Mouse (Mus musculus) limb, embryonic 14.5 days (tissue): ENCODE results near the gene Dip2c. TPM values are rescaled to one million over a fixed set of nuclear protein-coding genes. Genes with fewer than 3 reads are reported as not detected.

ENCODE experiments used
- ATAC-seq: fragments of 200-750 bp; cut with Nextera tagmentation; 2 replicates; pipeline ENCODE4 v1.8.0; 2017; ENCODE audit warnings: low read depth, moderate number of reproducible peaks, moderate TSS enrichment; ENCODE audit not compliant: low FRiP score
- DNase-seq: peaks from one replicate; pipeline ENCODE4 v3.0.0-alpha.2; 2015; ENCODE audit warnings: low spot score
- H3K27ac ChIP-seq: fragments of 300-500 bp; sonication (generic); replicated peaks from 2 replicates; pipeline ENCODE4 v1.5.1; 2014; ENCODE audit warnings: low read depth, mild to moderate bottlenecking, low read length, moderate library complexity, mixed read lengths
- H3K27me3 ChIP-seq: fragments of 300-500 bp; sonication (generic); 2 replicates; pipeline ENCODE4 v1.6.1; 2014; ENCODE audit warnings: low read length, mixed read lengths; ENCODE audit not compliant: control insufficient read depth, insufficient read depth
- H3K36me3 ChIP-seq: fragments of 300-500 bp; sonication (generic); 2 replicates; pipeline ENCODE4 v1.6.1; 2014; ENCODE audit warnings: mild to moderate bottlenecking, low read length, moderate library complexity, mixed read lengths; ENCODE audit not compliant: control insufficient read depth, insufficient read depth
- H3K4me1 ChIP-seq: fragments of 300-500 bp; sonication (generic); 2 replicates; pipeline ENCODE4 v1.6.1; 2014; ENCODE audit warnings: antibody characterized with exemption, low read length, mixed read lengths; ENCODE audit not compliant: control insufficient read depth, insufficient read depth
- H3K4me2 ChIP-seq: fragments of 300-500 bp; sonication (generic); replicated peaks from 2 replicates; pipeline ENCODE4 v1.6.1; 2014; ENCODE audit warnings: low read depth, mild to moderate bottlenecking, low read length, moderate library complexity; ENCODE audit not compliant: severe bottlenecking
- H3K4me3 ChIP-seq: fragments of 300-500 bp; sonication (generic); replicated peaks from 2 replicates; pipeline ENCODE4 v1.5.1; 2014; ENCODE audit warnings: low read length
- H3K9ac ChIP-seq: fragments of 300-500 bp; sonication (generic); 2 replicates; pipeline ENCODE4 v1.6.1; 2014; ENCODE audit warnings: mild to moderate bottlenecking, low read depth, low read length, moderate library complexity; ENCODE audit not compliant: severe bottlenecking
- H3K9me3 ChIP-seq: fragments of 300-500 bp; sonication (generic); 2 replicates; pipeline ENCODE4 v1.6.1; 2016; ENCODE audit warnings: low read length; ENCODE audit not compliant: control insufficient read depth
- POLR2A ChIP-seq: fragments of 200-500 bp; IDR thresholded peaks from 2 replicates; pipeline ENCODE4 v1.8.0; 2012; ENCODE audit warnings: inconsistent platforms, mild to moderate bottlenecking, moderate library complexity, borderline replicate concordance; ENCODE audit not compliant: insufficient read depth, insufficient read length; ENCODE audit errors: extremely low read depth
- WGBS: fragments of 180-500 bp; shearing (Covaris S2); extraction: QIAGEN DNeasy Blood & Tissue Kit; methylation state at CpG from one replicate; pipeline ENCODE4 v1.1.7; 2014; 5-methylcytosine and 5-hydroxymethylcytosine counted together
- polyA plus RNA-seq, 2 experiments: library from polyadenylated mRNA; depleted of rRNA in 1 of 2; stranded (reverse) in 1 of 2; unstranded in 1 of 2; fragments of >200 nt; fragmentation: Nextera tagmentation in 1 of 2; extraction: Ambion mirVana in 1 of 2; gene quantifications; 2 replicates each; pipeline versions ENCODE4 v1.2.1 to v1.2.3; 2012 to 2014

Gene Dip2c
- polyA plus RNA-seq, 2 experiments: 11.1 to 11.5 TPM

GRCm38 (mm10) chr13:9419213-9419612 lies 142.9 kb downstream of the Dip2c start:
- no peak overlapping the region for H3K4me2 ChIP-seq
- H3K27ac ChIP-seq: no peak overlapping the region
- no peak for TF ChIP-seq POLR2A
- H3K36me3 ChIP-seq: no peaks in the 10 kb centered on the region
- no peak for ATAC-seq
- H3K9me3 ChIP-seq: no peaks in the 10 kb centered on the region
- H3K9ac ChIP-seq: no peak overlapping the region
- H3K4me3 ChIP-seq: no peak overlapping the region
- no peaks in the 10 kb centered on the region for H3K27me3 ChIP-seq
- no peak for DNase-seq
- H3K4me1 ChIP-seq: no peaks in the 10 kb centered on the region

GRCm38 (mm10) chr13:9421949-9422348 lies 145.6 kb downstream of the Dip2c start:
- no peak overlapping the region for H3K9ac ChIP-seq
- no peak overlapping the region for H3K4me3 ChIP-seq
- H3K4me1 ChIP-seq: no peaks in the 10 kb centered on the region
- DNase-seq (no peak), ATAC-seq (no peak)
- no peaks in the 10 kb centered on the region for H3K27me3 ChIP-seq
- no peak overlapping the region for H3K27ac ChIP-seq
- no peak for TF ChIP-seq POLR2A
- no peaks in the 10 kb centered on the region for H3K36me3 ChIP-seq
- WGBS: 86% methylated on average over 4 of the region's 4 CpGs
- no peak overlapping the region for H3K4me2 ChIP-seq
- H3K9me3 ChIP-seq: no peaks in the 10 kb centered on the region

GRCm38 (mm10) chr13:9422876-9423275 lies 146.5 kb downstream of the Dip2c start:
- Histone ChIP-seq H3K9me3 (no peaks in the 10 kb centered on the region), H3K9ac (no peak overlapping the region), H3K27me3 (no peaks in the 10 kb centered on the region), H3K4me2 (no peak overlapping the region), H3K36me3 (no peaks in the 10 kb centered on the region), H3K27ac (no peak overlapping the region), H3K4me1 (no peaks in the 10 kb centered on the region), H3K4me3 (no peak overlapping the region)
- 74% methylated on average over 1 of the region's 1 CpGs for WGBS
- DNase-seq (no peak), ATAC-seq (no peak)
- TF ChIP-seq POLR2A: no peak

- no peaks in the 10 kb centered on the region for H3K4me1 ChIP-seq
- DNase-seq: no peak
These were observed 148.1 kb downstream of the Dip2c start for GRCm38 (mm10) chr13:9424434-9424833.

GRCm38 (mm10) chr13:9426267-9426666 lies 149.9 kb downstream of the Dip2c start:
- no peak for TF ChIP-seq POLR2A
- Histone ChIP-seq H3K9ac (no peak overlapping the region), H3K4me2 (no peak overlapping the region), H3K9me3 (no peaks in the 10 kb centered on the region), H3K27ac (no peak overlapping the region), H3K27me3 (no peaks in the 10 kb centered on the region), H3K4me1 (no peaks in the 10 kb centered on the region), H3K4me3 (no peak overlapping the region), H3K36me3 (no peaks in the 10 kb centered on the region)
- no peak for ATAC-seq
- no peak for DNase-seq

More at GRCm38 (mm10) chr13:9424434-9424833, 148.1 kb downstream of the Dip2c start:
- H3K36me3 ChIP-seq: no peaks in the 10 kb centered on the region
- H3K9ac ChIP-seq: no peak overlapping the region
- H3K27ac ChIP-seq: no peak overlapping the region
- no peak for ATAC-seq
- no peak overlapping the region for H3K4me3 ChIP-seq
- no peak for TF ChIP-seq POLR2A
- no peaks in the 10 kb centered on the region for H3K27me3 ChIP-seq
- no peaks in the 10 kb centered on the region for H3K9me3 ChIP-seq
- no peak overlapping the region for H3K4me2 ChIP-seq

- TF ChIP-seq POLR2A: no peak
- H3K27me3 ChIP-seq: no peaks in the 10 kb centered on the region
- H3K4me3 ChIP-seq: no peak overlapping the region
- DNase-seq (no peak), ATAC-seq (no peak)
- no peaks in the 10 kb centered on the region for H3K9me3 ChIP-seq
- no peak overlapping the region for H3K27ac ChIP-seq
- WGBS: 68% methylated on average over 4 of the region's 4 CpGs
- H3K4me1 ChIP-seq: no peaks in the 10 kb centered on the region
- no peaks in the 10 kb centered on the region for H3K36me3 ChIP-seq
- no peak overlapping the region for H3K9ac ChIP-seq
- H3K4me2 ChIP-seq: no peak overlapping the region
These were observed 150.5 kb downstream of the Dip2c start for GRCm38 (mm10) chr13:9426779-9427178.
